Mouse (Mus musculus) forebrain, embryonic 16.5 days (tissue): ENCODE results near the gene Ostm1. TPM values are rescaled to one million over a fixed set of nuclear protein-coding genes. Genes with fewer than 3 reads are reported as not detected.

Experiments
- ATAC-seq: fragments of 200-750 bp; cut with Nextera tagmentation; 2 replicates; pipeline ENCODE4 v1.8.0; 2017; ENCODE audit warnings: mild to moderate bottlenecking, moderate library complexity
- H3K27ac ChIP-seq: fragments of 300-500 bp; sonication (generic); 2 replicates; pipeline ENCODE4 v1.5.1; 2014; ENCODE audit warnings: low read length, control low read depth
- H3K27me3 ChIP-seq: fragments of 300-500 bp; sonication (generic); replicated peaks from 2 replicates; pipeline ENCODE4 v1.6.1; 2014; ENCODE audit warnings: low read length; ENCODE audit not compliant: control insufficient read depth, insufficient read depth
- H3K36me3 ChIP-seq: fragments of 300-500 bp; sonication (generic); 2 replicates; pipeline ENCODE4 v1.6.1; 2014; ENCODE audit not compliant: control insufficient read depth, insufficient read depth
- H3K4me1 ChIP-seq: fragments of 300-500 bp; sonication (generic); replicated peaks from 2 replicates; pipeline ENCODE4 v1.6.1; 2014; ENCODE audit warnings: low read length; ENCODE audit not compliant: control insufficient read depth, insufficient read depth
- H3K4me2 ChIP-seq: fragments of 300-500 bp; sonication (generic); 2 replicates; pipeline ENCODE4 v1.6.1; 2014; ENCODE audit warnings: mild to moderate bottlenecking, low read length, control low read depth
- H3K4me3 ChIP-seq: fragments of 300-500 bp; sonication (generic); replicated peaks from 2 replicates; pipeline ENCODE4 v1.5.1; 2014; ENCODE audit warnings: mild to moderate bottlenecking, low read length, control low read depth
- H3K9ac ChIP-seq: fragments of 300-500 bp; sonication (generic); replicated peaks from 2 replicates; pipeline ENCODE4 v1.6.1; 2014; ENCODE audit warnings: low read depth, low read length, control low read depth
- H3K9me3 ChIP-seq: fragments of 300-500 bp; sonication (generic); 2 replicates; pipeline ENCODE4 v1.6.1; 2016; ENCODE audit warnings: low read length; ENCODE audit not compliant: control insufficient read depth
- WGBS: fragments of 180-500 bp; shearing (Covaris S2); extraction: QIAGEN DNeasy Blood & Tissue Kit; methylation state at CpG from one replicate; pipeline ENCODE4 v1.1.7; 2014; 5-methylcytosine and 5-hydroxymethylcytosine counted together
- polyA plus RNA-seq: library from polyadenylated mRNA; unstranded; fragments of >200 nt; fragmentation: Nextera tagmentation; extraction: Ambion mirVana; gene quantifications from 2 replicates; pipeline ENCODE4 v1.2.1, GENCODE M21; 2015

Gene Ostm1
- polyA plus RNA-seq, 1 experiment from 2014 or later, result 49.3 TPM

- Histone ChIP-seq H3K27ac (no peak overlapping the region), H3K27me3 (no peaks in the 10 kb centered on the region), H3K4me2 (no peak overlapping the region), H3K4me3 (no peak overlapping the region), H3K9ac (no peak overlapping the region), H3K36me3 (no peaks in the 10 kb centered on the region), H3K9me3 (no peaks in the 10 kb centered on the region), H3K4me1 (no peaks in the 10 kb centered on the region)
- WGBS, result 34% methylated on average over 4 of the region's 4 CpGs
- ATAC-seq, result no peak
Measured at GRCm38 (mm10) chr10:42646340-42646739, 62.7 kb downstream of the Ostm1 start.

GRCm38 (mm10) chr10:42661916-42662315, 78.3 kb downstream of the Ostm1 start:
- H3K4me1 ChIP-seq, result no peaks in the 10 kb centered on the region
- ATAC-seq, result no peak
- no peaks in the 10 kb centered on the region for H3K9me3 ChIP-seq
- H3K4me3 ChIP-seq, result no peak overlapping the region
- WGBS, result 91% methylated on average over 2 of the region's 2 CpGs
- no peaks in the 10 kb centered on the region for H3K36me3 ChIP-seq
- H3K27ac ChIP-seq, result no peak overlapping the region
- no peak overlapping the region for H3K9ac ChIP-seq
- no peak overlapping the region for H3K4me2 ChIP-seq
- no peaks in the 10 kb centered on the region for H3K27me3 ChIP-seq

GRCm38 (mm10) chr10:42669970-42670369, 86.3 kb downstream of the Ostm1 start:
- no peak overlapping the region for H3K4me2 ChIP-seq
- no peak for ATAC-seq
- no peak overlapping the region for H3K27ac ChIP-seq
- H3K9ac ChIP-seq, result no peak overlapping the region
- no peaks in the 10 kb centered on the region for H3K4me1 ChIP-seq
- H3K9me3 ChIP-seq, result no peaks in the 10 kb centered on the region
- H3K4me3 ChIP-seq, result no peak overlapping the region
- no peaks in the 10 kb centered on the region for H3K36me3 ChIP-seq
- no peaks in the 10 kb centered on the region for H3K27me3 ChIP-seq
- WGBS, result 90% methylated on average over 4 of the region's 4 CpGs

- Histone ChIP-seq H3K27ac (no peak overlapping the region), H3K4me1 (no peaks in the 10 kb centered on the region), H3K9me3 (no peaks in the 10 kb centered on the region), H3K4me2 (no peak overlapping the region), H3K9ac (no peak overlapping the region), H3K4me3 (no peak overlapping the region), H3K27me3 (no peaks in the 10 kb centered on the region), H3K36me3 (no peaks in the 10 kb centered on the region)
- no peak for ATAC-seq
- 92% methylated on average over 3 of the region's 3 CpGs for WGBS
Measured at GRCm38 (mm10) chr10:42672798-42673197, 89.2 kb downstream of the Ostm1 start.

- Histone ChIP-seq H3K4me2 (no peak overlapping the region), H3K4me3 (no peak overlapping the region), H3K4me1 (peaks cover 14% of the 10 kb centered on the region), H3K27ac (no peak overlapping the region), H3K27me3 (no peaks in the 10 kb centered on the region), H3K36me3 (no peaks in the 10 kb centered on the region), H3K9ac (no peak overlapping the region), H3K9me3 (no peaks in the 10 kb centered on the region)
- ATAC-seq, result no peak
- 90% methylated on average over 4 of the region's 4 CpGs for WGBS
Measured at GRCm38 (mm10) chr10:42675571-42675970, 91.9 kb downstream of the Ostm1 start.

GRCm38 (mm10) chr10:42678331-42678730, 94.7 kb downstream of the Ostm1 start:
- Histone ChIP-seq H3K9ac (peak overlapping the region; percentile 83), H3K36me3 (no peaks in the 10 kb centered on the region), H3K4me3 (peak overlapping the region; percentile 90), H3K27me3 (no peaks in the 10 kb centered on the region), H3K9me3 (no peaks in the 10 kb centered on the region), H3K4me2 (peak overlapping the region; percentile 72), H3K4me1 (peaks cover 17% of the 10 kb centered on the region), H3K27ac (peak overlapping the region; percentile 64)
- 41% methylated on average over 6 of the region's 6 CpGs for WGBS
- peak; percentile 4; the same call in 1 of the 2 replicates for ATAC-seq

GRCm38 (mm10) chr10:42678755-42679364, 95.2 kb downstream of the Ostm1 start:
- Histone ChIP-seq H3K9ac (peak overlapping the region; percentile 83), H3K9me3 (no peaks in the 10 kb centered on the region; the same call in 1 of the 2 replicates), H3K27me3 (no peaks in the 10 kb centered on the region), H3K27ac (peak overlapping the region; percentile 69), H3K4me3 (peak overlapping the region; percentile 90), H3K4me1 (peaks cover 17% of the 10 kb centered on the region), H3K36me3 (no peaks in the 10 kb centered on the region), H3K4me2 (peak overlapping the region; percentile 72)
- under 1% methylated on average over 56 of the region's 56 CpGs for WGBS
- peak; percentile 99 for ATAC-seq

- Histone ChIP-seq H3K9me3 (peaks cover 2% of the 10 kb centered on the region; the same call in 1 of the 2 replicates), H3K36me3 (peaks cover 5% of the 10 kb centered on the region), H3K4me3 (peak overlapping the region; percentile 90), H3K4me2 (peak overlapping the region; percentile 72), H3K27me3 (no peaks in the 10 kb centered on the region), H3K4me1 (peaks cover 17% of the 10 kb centered on the region), H3K9ac (peak overlapping the region; percentile 83), H3K27ac (no peak overlapping the region)
- no peak for ATAC-seq
- 8% methylated on average over 10 of the region's 10 CpGs for WGBS
Measured at GRCm38 (mm10) chr10:42679586-42679985, 96.0 kb downstream of the Ostm1 start.

- H3K4me1 ChIP-seq, result peaks cover 17% of the 10 kb centered on the region
- H3K9ac ChIP-seq, result no peak overlapping the region
- H3K27ac ChIP-seq, result no peak overlapping the region
- 17% methylated on average over 6 of the region's 6 CpGs for WGBS
- H3K36me3 ChIP-seq, result peaks cover 8% of the 10 kb centered on the region
- H3K4me3 ChIP-seq, result no peak overlapping the region
- H3K27me3 ChIP-seq, result no peaks in the 10 kb centered on the region
- H3K4me2 ChIP-seq, result no peak overlapping the region; the same call in 1 of the 2 replicates
- ATAC-seq, result no peak
- peaks cover 2% of the 10 kb centered on the region; the same call in 1 of the 2 replicates for H3K9me3 ChIP-seq
Measured at GRCm38 (mm10) chr10:42680582-42681001, 97.0 kb downstream of the Ostm1 start.
